ENCODE assay signal across 18 mouse cellular contexts in genomic region chr11:59335150-59335549, GRCm38 (mm10). TPM values are rescaled to one million over a fixed set of nuclear protein-coding genes. Genes with fewer than 3 reads are reported as not detected.
DNase-seq lines count a peak whose midpoint lies in the region; TF ChIP-seq lines count a peak whose summit lies in the region.
"Had no signal": no experiment of that assay in that cellular context is flagged by ENCODE, and none has a peak within 500 bp of the region (broad histone marks: within the 10 kb centered on the region; RNA-seq: fewer than 3 reads in every experiment).

No protein-coding gene starts in this region.

- H3K27ac ChIP-seq in left cerebral cortex, adult 2 months, result peak overlapping the region; percentile 58; the same call in 1 of the 2 replicates
- H3K27ac ChIP-seq: embryonic facial prominence, embryonic 15.5 days; forebrain, embryonic 15.5 days; heart, adult 2 months; hindbrain, embryonic 15.5 days had no signal

- TF ChIP-seq CTCF in left cerebral cortex, adult 2 months (IDR thresholded peaks at IDR 0.05), result no peak

- DNase-seq in gastrocnemius, postnatal 10 days, result peak; percentile 49
- DNase-seq in gastrocnemius, postnatal 4 days (ENCODE audit: low spot score in 2 of 2), result no peak
- DNase-seq in left cerebral cortex, adult 2 months (ENCODE audit: extremely low spot score in 1 of 2, low spot score in 2 of 2), result no peak
- no peak for DNase-seq in left cerebral cortex, postnatal 4 days
- DNase-seq in gastrocnemius, postnatal 14 days, result peak; percentile 56
- peak; percentile 26 for DNase-seq in skeletal muscle tissue, adult 2 months (ENCODE audit: low read depth, low spot score)
- DNase-seq in cerebellum, postnatal 36 days, result no peak
- DNase-seq: adrenal gland, adult 2 months; adrenal gland, postnatal 25 days; cerebellum, adult 18-20 months; cerebellum, adult 9-11 months; kidney, adult 2 months had no signal

- no peak overlapping the region for H3K4me3 ChIP-seq in left cerebral cortex, adult 2 months
- H3K4me3 ChIP-seq: embryonic facial prominence, embryonic 15.5 days; erythroblast, embryonic 14.5 days; forebrain, embryonic 15.5 days; heart, adult 2 months; heart, embryonic 12.5 days; hindbrain, embryonic 15.5 days had no signal

- intact Hi-C loops in left cerebral cortex, adult 2 months (cut with DNase I), result loop anchor here (5.0 kb wide), 1 partner anchor 77 kb away; no protein-coding TSS in a partner anchor
- intact Hi-C loops in left cerebral cortex, postnatal 4 days (cut with DNase I), result no loop called here
- intact Hi-C loops in gastrocnemius, postnatal 14 days (cut with DNase I; ENCODE audit: low total_unique reads), result no loop called here

RNA-seq across cellular contexts. Expression of gene Wnt9a, which starts 28.4 kb away (rescaled TPM):
- 10 to 100 TPM; 11.1 to 11.8 TPM for total RNA-seq in gastrocnemius, postnatal 10 days (2021)
- total RNA-seq in gastrocnemius, postnatal 4 days (2021), result 10 to 100 TPM; 12.8 to 15.4 TPM
- 10 to 100 TPM; 12.2 to 19.7 TPM for total RNA-seq in left cerebral cortex, adult 2 months (2021)
- 1 to 10 TPM; 3.4 to 4.3 TPM for total RNA-seq in left cerebral cortex, postnatal 4 days (2021)
- 1 to 10 TPM; 8.8 to 9.8 TPM for total RNA-seq in gastrocnemius, postnatal 14 days (2021)

RNA-seq across cellular contexts. Expression of gene Prss38, which starts 40.3 kb away (rescaled TPM):
- not detected for total RNA-seq in gastrocnemius, postnatal 10 days (2021)
- not detected for total RNA-seq in gastrocnemius, postnatal 4 days (2021)
- not detected for total RNA-seq in left cerebral cortex, adult 2 months (2021)
- not detected for total RNA-seq in left cerebral cortex, postnatal 4 days (2021)
- under 1 TPM in 1 of 2 experiments, not detected in 1; 0.23 TPM for total RNA-seq in gastrocnemius, postnatal 14 days (2021)
- total RNA-seq: adrenal gland, adult 2 months; adrenal gland, postnatal 25 days; heart, adult 2 months had no signal

RNA-seq across cellular contexts. Expression of gene Wnt3a, which starts 44.6 kb away (rescaled TPM):
- not detected for total RNA-seq in gastrocnemius, postnatal 10 days (2021)
- not detected for total RNA-seq in gastrocnemius, postnatal 4 days (2021)
- not detected for total RNA-seq in left cerebral cortex, adult 2 months (2021)
- total RNA-seq in left cerebral cortex, postnatal 4 days (2021), result not detected
- total RNA-seq in gastrocnemius, postnatal 14 days (2021), result not detected
- total RNA-seq: adrenal gland, adult 2 months; adrenal gland, postnatal 25 days; heart, adult 2 months had no signal

Comparison
In these comparisons a context has a peak if more than half of its experiments do, and no peak if none do; other contexts are left out.
1. DNase-seq: peak in gastrocnemius, postnatal 10 days (single experiment), gastrocnemius, postnatal 14 days (single experiment) and skeletal muscle tissue, adult 2 months (single experiment); none in gastrocnemius, postnatal 4 days (0 of 2), left cerebral cortex, adult 2 months (0 of 2), left cerebral cortex, postnatal 4 days (single experiment) and cerebellum, postnatal 36 days (0 of 2).